Mouse (Mus musculus) left cerebral cortex, postnatal 25 days (tissue): Measurements from ENCODE around the gene Gnmt. TPM values are rescaled to one million over a fixed set of nuclear protein-coding genes. Genes with fewer than 3 reads are reported as not detected.

ENCODE experiments used
- DNase-seq, 2 experiments: peaks; one replicate each; pipeline ENCODE4 v3.0.0; 2022; ENCODE audit warnings: low spot score in 2 of 2, mixed read lengths in 1 of 2
- intact Hi-C: fragments of 180-260 bp; cut with DNase I; formaldehyde crosslinking; loops from one replicate; pipeline ENCODE4 v1.15.1; 2025
- total RNA-seq, 2 experiments: library from RNA; stranded (reverse); gene quantifications; 2 replicates each; pipeline ENCODE4 v1.2.3; 2021

Gene Gnmt
- total RNA-seq, 2 experiments from 2014 or later = 0.48 to 0.57 TPM

DNA sequence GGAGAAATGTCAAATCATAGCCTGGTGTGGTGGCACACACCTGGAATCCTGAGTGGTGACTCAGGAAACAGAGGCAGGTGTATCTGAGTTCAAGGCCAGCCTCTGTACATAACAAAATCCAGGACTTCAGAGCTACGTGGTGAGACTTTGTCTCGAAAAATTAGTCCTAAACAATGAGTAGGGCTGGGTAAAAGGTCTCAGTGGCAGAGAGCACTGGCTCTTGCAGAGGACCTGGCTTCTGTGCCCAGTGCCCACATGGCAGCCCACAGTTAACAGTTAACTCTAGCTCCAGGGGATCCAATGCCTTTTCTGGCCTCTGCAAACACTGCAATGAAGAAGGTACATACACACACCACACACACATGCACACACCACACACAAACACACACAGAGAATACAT lies 18.8 kb upstream of the Gnmt start:
- intact Hi-C loops = no loop called here
- no peak for DNase-seq

DNA sequence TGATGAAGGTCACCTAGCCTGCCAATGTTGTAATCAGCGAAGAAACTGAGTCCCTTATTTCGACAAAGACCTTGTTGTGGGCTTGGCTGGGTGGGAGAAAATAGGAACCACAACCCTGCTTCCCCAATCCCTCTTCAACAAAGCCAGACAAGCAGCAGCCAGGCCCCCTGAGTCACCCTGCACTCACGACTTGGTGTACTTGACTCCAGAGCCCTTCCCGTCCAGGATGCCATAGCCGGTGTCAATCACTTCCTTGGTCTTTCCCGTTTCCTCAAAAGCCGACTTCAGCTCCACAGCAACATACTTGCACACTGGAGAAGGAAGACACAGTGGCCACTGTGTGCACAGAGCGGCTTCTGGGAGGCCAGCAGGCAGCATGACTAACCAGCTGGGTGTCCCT lies 18.3 kb upstream of the Gnmt start:
- intact Hi-C loops = no loop called here
- no peak for DNase-seq

DNA sequence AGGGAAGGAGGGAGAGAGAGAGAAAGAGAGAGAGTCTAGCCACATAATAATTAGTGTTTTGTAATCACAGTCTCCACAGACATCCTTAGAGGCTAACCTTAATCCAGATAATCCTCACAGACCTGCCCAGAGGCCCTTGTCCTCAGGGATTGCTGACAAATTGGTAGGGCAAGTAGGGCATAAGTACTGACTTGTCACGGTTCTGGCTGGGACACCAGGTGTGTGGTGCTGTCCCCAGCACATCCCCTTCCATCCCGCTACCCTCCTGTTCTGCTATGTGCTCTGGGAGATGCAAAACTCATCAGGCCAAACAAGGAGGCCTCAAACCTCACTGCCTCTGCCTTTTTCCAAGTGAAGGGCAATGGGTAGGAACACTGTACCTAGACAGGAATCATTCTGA lies 16.5 kb upstream of the Gnmt start:
- no peak for DNase-seq
- intact Hi-C loops = no loop called here

DNA sequence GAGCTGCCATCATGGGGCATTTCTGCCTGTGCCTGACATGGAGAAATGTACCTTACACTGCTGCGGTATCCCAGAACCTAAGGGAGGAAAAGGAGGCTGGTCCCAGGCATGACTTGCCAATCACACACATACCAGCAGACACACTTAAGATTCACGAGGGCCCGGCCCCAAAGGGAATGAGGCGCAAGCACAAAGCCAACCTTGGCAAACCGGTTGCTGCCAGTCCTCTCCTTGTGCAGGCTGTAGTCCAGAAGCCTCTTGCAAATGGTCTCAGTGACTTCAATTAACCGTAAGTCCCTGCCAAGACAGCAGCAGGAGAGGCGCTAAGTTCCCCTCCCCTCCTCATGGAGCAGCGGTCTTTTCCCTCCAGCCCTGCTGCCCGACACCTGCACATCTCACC lies 14.0 kb upstream of the Gnmt start:
- intact Hi-C loops = no loop called here
- DNase-seq = no peak

DNA sequence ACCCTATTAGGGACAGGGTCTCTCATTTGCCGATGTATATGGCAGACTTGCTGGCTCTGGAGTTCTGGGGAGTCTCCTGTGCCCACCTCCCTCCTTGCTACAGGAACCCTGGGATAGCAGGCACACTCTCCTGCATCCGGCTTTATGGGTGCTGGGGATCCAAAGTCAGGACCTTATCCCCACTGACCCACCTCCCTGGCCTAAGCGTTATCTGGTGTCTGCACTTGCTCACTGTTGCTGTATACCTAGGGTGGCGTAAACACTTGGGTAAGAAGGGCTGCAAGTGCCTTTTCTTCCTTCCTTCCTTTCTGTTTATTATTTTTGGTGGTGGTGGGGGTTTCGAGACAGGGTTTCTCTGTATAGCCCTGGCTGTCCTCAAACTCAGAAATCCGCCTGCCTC lies 12.3 kb upstream of the Gnmt start:
- no peak for DNase-seq
- intact Hi-C loops = no loop called here

DNA sequence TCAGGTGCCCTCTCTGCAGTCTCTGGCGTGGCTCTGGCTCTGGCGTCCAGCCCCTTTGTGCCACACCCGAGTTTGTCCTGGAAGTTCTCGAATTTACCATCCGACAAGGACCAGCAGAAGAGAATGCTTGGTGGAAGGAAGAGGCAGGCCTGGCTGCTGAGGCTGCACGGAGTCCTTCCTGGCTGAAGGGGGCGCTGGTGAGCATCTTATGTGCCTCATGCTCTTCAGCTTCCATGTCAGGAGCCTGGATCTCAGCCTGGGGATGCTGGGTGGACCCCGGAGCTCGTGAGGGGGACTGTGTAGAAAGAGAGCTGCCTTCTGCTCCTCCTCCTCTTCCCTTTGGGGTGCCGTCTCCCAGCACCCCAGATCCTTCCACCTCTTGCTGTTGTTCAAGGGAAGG lies 7.2 kb upstream of the Gnmt start:
- intact Hi-C loops = loop anchor here (5.0 kb wide), 1 partner anchor 36 kb away; the partner anchor contains the start of gene 2310039H08Rik
- DNase-seq = no peak

DNA sequence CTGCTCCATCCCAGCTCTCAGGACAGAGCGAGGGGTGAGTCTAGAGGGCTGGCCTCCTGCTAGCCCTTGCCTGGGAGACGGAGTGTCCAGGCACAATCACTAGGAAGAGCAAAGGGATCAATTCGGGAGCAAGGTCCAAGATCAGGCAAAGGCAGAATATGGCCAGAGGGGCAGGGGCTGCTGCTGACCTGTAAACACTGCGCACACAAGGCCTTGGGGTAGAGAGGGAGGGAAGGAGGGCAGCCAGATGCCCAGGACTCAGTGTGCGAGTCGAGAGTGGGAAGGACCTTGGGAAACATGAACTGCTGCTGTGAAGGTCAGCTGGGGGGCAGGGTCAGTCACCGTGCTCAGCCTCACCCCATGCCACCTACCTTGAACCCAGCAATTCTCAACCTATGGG lies 6.3 kb upstream of the Gnmt start:
- intact Hi-C loops = loop anchor here (5.0 kb wide), 1 partner anchor 37 kb away; the partner anchor contains the start of gene 2310039H08Rik

DNA sequence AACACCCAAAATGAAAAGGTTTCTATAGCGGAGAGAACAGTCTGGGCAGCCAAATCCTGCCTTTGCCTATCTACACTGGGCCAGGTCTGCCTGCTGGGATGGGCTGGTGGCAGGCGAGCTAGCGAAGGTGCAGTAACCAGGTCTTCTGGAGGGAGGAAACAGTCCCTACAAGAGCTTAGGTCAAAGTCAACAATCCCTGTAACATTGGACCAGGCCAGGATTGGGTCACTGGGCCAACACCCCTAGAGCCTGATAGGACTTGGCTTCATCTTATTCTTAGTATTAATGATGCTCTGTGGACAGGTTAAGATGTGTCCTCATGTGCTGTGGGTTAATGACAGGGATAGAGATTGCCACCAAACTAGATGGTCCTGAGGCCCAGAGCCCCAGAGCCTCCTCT lies 5.1 kb upstream of the Gnmt start:
- DNase-seq = no peak
- intact Hi-C loops = no loop called here

More for the DNA sequence above, 6.3 kb upstream of the Gnmt start:
- DNase-seq = no peak

DNA sequence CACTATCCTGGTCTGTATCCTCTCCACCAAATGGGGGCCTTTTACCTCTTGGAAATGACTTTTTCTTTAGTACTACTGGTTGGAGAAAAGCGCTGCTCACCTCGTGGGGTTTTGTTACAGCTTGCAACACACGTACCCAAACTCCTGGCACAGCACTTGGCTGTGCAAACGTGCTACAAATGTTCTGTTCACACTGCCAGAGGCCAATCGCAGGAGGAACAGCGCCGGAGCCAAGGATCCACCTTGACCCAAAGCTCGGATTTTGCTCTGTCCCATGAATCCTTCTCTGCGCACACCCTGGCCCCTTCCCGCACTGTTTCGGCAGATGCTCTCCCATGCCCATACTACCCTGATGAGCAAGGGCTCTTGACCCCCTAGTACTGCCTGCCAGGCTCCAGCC lies 472 bp downstream of the Gnmt start:
- intact Hi-C loops = no loop called here
- no peak for DNase-seq

DNA sequence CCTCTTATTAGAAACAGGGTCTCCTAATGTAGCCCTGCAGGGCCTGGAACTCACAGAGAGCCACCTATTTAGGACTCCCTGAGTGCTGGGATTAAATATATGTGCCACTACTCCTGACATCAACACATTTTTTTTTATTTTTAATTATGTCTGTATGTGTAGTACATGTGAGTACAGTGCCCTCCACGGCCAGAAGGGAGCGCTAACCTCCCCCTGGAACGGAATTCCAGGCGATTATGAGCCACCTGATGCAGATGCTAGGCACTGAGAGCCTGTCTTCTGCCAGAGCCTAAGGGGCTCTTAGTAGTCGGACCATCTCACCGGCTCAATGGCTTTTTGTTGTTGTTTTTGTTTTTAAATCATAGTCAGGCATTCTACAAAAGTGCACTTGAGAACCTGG lies 947 bp downstream of the Gnmt start:
- no peak for DNase-seq
- intact Hi-C loops = no loop called here

DNA sequence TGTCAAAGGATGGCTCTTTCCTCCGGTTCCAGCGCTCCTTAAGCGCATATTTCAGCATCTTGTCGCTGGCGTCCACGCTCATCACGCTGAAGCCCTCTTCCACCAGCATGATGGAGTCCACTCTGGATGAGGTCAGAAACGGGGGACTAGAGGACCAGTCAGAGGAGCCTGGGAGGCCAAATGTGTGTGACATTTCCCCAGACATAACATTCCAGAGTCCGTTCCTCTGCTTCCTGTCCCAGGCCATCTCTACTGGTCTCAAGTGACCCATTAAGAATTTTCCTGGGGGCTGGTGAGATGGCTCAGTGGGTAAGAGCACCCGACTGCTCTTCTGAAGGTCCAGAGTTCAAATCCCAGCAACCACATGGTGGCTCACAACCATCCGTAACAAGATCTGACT lies 1.7 kb downstream of the Gnmt start:
- intact Hi-C loops = no loop called here
- DNase-seq = no peak

DNA sequence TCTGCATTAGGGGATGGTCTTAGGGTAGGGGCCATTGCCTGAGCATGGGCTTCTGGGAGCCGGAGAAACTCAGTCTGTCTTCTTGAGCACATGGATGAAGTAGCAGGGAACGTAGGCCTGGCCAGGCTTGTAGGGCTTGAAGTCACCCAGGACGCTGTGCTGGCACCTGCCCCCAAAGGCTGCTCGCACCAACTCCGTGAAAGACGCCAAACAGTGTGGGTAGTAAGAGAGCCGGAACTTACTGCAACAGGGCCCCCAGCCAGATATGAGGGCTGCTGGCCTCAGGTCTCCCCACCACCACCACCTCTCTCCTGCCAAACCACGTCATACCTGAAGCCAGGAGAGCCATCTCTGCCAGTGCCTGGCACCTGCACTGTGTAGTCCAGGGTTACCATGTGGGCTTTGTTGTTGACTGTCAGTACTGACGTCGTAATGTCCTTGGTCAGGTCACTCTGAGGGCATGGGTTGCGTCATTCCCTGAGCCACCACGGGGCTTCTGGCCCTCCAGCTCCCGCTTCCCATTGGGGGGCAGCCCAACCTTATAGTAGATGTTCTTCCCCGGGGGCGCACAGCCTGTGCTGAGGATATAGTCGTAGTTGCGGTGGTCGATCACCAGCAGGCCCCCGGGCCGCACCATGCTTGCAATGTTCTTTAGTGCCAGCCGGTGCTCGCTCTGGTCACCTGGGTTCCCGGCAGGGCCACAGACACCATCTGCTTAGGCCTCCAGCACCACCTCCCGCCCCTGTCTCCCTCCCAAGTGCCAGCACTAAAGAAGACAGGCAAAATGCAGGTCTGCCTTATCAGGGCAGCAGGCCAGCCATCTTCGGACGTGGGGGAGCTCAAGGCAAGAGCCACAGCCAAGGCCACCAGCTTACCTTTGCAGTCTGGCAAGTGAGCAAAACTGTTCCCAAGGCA lies 3.0 kb downstream of the Gnmt start:
- DNase-seq = no peak
- intact Hi-C loops = no loop called here

DNA sequence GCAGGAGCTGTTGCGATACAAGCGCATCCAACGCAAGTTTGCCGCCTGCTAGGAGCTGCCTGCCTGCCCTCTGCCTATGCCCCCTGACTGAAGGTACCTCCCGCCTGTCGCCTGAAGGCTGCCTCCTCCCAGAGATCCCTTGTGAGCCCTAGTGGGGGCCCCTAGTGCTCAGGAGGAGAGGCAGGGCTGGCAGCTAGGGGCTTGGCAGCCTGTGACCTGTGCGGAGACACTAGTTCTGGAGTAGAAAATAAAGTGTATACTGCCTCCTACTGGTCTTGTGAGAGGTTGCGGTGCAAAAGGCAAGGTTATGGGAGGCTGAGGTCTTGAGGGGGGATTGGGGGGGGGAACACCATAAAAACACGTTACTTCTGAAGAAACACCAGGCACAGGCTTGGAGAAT lies 3.7 kb downstream of the Gnmt start:
- intact Hi-C loops = no loop called here
- no peak for DNase-seq

DNA sequence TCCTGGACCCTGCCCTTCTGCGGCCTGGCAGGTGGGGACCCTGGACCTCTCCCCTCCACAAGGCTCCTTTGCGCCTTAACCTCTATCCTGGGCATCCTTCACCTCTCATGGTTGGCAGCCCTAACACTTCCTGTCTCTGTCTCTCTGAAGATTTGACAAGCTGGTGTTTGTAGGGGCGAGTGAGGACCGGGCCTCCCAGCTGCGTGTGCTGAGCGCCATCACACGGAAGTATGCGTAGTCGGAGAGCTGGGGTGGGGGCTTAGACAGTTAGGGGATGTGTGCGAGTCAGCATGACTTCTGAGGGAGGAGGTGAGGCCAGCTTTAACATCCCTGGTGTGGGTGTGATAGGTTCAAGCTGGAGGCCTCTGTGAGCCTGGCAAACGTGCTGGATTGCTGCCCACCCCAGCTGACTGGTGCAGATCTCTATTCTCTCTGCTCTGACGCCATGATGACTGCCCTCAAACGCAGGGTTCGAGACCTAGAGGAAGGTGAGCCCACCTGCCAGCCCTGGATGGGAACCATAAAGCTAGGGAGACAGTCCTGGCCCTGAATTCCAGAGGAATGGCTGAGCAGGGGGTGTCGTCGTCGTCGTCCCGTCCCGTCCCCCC lies 4.4 kb downstream of the Gnmt start:
- intact Hi-C loops = no loop called here

DNA sequence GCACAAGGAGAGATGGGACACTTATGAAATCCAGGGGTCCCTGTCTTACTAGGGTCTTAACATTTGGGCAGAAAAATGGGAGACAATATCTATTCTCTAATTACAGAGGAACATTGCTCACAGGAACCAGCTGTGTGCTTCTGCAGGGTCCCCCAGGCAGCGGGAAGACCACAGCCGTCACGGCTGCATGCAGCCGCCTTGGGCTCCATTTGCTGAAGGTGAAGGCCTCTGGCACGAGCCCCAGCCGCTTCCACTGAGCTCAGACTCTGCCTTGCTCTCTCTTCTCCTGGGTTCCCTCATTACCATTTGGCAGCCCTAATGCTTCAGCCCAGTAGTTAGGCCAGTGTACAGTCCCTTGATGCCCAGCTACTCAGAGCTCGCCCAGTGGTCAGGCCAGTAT lies 7.9 kb downstream of the Gnmt start:
- DNase-seq = no peak
- intact Hi-C loops = no loop called here

More for the DNA sequence above, 4.4 kb downstream of the Gnmt start:
- no peak for DNase-seq

DNA sequence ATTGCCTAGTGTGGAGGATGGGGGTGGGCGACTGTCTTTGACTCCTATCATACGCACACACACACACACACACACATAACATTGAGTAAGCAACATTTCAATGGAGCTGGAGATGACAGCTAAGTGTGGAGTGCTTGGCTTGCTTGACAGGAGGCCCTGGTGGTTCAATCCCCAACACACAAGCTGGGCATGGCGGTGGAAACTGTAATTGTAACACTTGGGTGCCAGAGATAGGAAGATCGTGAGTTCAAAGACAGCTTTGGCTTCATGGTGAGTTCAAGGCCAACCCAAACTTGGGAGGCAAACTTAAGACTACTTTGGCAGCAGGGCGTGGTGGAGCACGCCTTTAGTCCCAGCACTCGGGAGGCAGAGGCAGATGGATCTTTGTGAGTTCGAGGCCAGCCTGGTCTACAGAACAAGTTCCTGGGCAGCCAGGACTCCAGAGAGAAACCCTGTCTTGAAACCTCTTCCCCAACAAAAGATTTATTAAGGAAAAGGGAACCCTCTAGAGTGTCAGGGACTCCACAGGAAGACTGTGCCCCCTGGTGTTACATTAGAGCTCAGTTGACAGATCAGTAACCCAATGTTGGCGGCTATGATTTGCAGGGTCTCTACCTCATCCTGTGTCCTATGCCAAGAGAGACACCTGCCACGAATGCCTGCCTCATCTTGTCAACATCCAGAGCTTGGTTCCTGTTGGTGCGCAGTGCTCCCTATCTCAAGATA lies 14.0 kb downstream of the Gnmt start:
- no peak for DNase-seq

DNA sequence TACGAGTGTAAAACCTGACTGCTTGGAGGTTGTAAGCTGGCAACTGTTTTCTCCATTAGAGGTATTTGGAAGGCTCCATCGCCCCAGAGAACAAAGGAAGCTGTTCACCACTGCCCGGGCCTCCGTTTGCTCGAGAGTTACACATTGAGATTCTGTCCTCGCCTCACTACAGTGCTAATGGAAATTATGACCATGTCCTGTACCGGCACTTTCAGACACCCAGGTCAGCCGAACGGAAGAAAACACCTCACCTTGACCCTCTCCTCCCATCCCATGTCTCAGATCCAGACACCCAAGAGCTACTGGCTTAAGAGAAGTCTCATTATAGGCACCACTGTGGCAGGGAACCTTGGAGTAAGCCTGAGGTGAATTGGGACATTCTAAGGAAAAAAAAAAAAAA lies 15.1 kb downstream of the Gnmt start:
- no peak for DNase-seq
- intact Hi-C loops = loop anchor here (5.0 kb wide), 1 partner anchor 67 kb away; the partner anchor contains the start of genes Klc4 and Mrpl2

More for the DNA sequence above, 14.0 kb downstream of the Gnmt start:
- intact Hi-C loops = loop anchor here (5.0 kb wide), 1 partner anchor 68 kb away; the partner anchor contains the start of genes Klc4 and Mrpl2

DNA sequence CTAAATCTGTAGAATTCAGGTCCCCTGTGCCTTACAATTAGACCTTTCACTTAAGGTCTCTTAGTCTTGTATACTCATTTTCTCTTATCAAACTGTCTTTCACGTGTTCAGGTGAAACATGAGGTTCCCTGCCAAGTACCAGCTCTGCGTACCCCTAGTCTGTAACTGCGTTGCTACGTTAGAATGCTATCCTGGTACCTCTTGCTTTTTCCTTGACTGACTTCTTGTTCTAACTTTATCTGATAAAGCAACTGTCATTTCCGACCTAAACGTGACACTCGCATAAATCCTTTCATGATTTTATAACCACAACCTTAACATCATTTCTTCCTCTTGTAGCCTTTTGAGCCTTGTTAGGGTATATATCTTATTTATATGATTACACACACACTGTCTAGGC lies 16.5 kb downstream of the Gnmt start:
- DNase-seq = no peak
- intact Hi-C loops = loop anchor here (5.0 kb wide), 1 partner anchor 65 kb away; the partner anchor contains the start of genes Klc4 and Mrpl2

DNA sequence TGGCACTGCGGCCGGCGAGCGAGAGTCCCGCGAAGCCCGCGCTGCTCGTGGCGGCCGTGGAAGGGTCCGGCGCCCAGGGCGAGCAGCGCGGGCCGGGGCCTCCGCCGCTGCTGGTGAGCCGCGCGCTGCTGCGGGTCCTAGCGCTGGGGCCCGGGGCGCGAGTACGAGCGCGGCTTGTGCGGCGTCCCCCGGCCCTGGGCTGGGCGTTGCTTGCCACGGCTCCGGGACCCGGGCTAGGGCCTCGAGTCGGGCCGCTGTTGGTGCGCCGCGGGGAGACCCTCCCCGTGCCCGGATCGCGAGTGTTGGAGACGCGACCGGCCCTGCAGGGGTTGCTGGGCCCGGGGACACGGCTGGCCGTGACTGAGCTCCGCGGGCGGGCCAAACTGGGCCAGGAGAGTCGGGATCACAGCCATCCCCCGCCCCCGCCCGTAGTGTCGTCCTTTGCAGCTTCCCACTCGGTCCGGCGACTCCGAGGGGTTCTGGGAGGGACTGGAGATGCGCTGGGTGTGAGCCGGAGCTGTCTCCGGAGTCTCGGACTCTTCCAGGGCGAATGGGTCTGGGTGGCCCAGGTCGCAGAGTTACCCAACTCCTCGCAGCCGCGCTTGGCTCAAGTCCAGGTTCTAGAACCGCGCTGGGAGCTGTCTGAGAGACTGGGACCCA lies 17.2 kb downstream of the Gnmt start:
- peak in 1 of 2 experiments; percentile 35 for DNase-seq
- intact Hi-C loops = loop anchor here (5.0 kb wide), 1 partner anchor 64 kb away; the partner anchor contains the start of genes Klc4 and Mrpl2
